Mouse (Mus musculus): ENCODE results near the gene Smim4. TPM values are rescaled to one million over a fixed set of nuclear protein-coding genes. Genes with fewer than 3 reads are reported as not detected.

Gene Smim4
- 6.6 TPM for polyA plus RNA-seq (2014; fragmentation: Illumina TruSeq; extraction: RNeasy Lipid Tissue Mini Kit (QIAGEN cat#74804))

GRCm38 (mm10) chr14:31128826-31129219 lies at the start of gene Smim4:
Gene Smim4, minus strand, starts transcription at chr14:31128956.

GRCm38 (mm10) chr14:31168425-31168824 lies 39.7 kb upstream of the Smim4 start, which contains the start of gene Stab1:
Gene Stab1, minus strand, starts transcription at chr14:31168641.

DNA sequence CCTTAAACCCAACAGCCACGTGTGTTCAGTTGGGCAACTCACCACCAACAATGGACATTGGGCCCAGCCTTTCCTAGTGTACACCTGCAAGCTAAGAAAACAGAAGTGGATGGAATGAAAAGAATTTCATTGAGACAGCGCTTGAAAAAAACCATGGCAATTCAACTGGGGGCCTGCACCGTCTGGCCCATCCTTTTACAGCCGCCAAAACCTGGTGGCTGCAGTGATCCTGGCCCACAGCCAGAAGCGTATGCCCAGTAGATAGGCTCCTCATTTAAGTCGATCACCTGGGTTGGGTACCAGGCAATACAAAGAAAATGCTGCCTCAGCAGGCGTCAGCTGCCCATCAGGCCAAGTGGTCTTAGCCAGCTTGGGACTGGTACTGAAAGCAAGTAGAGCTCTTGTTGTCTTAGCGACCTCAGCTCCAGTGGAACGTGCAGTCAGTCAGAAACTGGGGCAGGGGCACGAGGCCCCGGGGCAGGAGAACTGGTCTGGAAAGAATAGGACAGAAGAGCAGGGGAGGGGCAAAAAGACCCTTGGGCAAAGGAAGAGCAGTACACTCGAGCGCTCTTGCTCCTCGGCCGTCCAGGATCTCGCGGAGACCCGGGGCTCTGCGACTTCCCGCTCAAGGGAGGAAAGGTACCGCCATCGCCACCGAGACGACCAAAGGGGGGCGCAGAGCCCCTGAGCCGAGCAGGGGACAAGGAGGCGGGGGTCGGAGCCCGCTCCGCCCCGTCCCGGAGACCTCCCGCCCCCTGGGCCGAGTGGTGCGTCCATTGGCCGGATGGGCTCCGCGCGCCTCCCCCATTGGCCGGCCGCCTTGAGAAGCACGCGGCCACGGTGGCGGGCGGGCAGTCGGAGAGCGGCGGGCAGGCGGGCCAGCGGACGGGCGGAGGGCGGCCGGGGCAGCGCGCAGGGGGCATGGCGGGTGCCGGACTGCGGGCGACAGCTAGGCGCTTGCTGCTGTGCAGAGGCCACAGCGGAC lies 1.8 kb upstream of the Smim4 start, which contains the start of gene Nt5dc2:
TSS of gene Nt5dc2 (plus strand) at position 818 of the 985 bp plus-strand sequence.

Other genes starting within 250 kb of the Smim4 start
- 4.1 TPM for gene Mustn1, start 249.8 kb downstream of the Smim4 start, polyA plus RNA-seq (2014; fragmentation: Illumina TruSeq; extraction: RNeasy Lipid Tissue Mini Kit (QIAGEN cat#74804))
- gene Itih4, start 242.5 kb downstream of the Smim4 start, polyA plus RNA-seq (2014; fragmentation: Illumina TruSeq; extraction: RNeasy Lipid Tissue Mini Kit (QIAGEN cat#74804)) = not detected
- gene Itih3, start 205.2 kb downstream of the Smim4 start, polyA plus RNA-seq (2014; fragmentation: Illumina TruSeq; extraction: RNeasy Lipid Tissue Mini Kit (QIAGEN cat#74804)) = 1.3 TPM
- not detected for gene Itih1, start 185.7 kb downstream of the Smim4 start, polyA plus RNA-seq (2014; fragmentation: Illumina TruSeq; extraction: RNeasy Lipid Tissue Mini Kit (QIAGEN cat#74804))
- 22.2 TPM for gene Nek4, start 177.6 kb downstream of the Smim4 start, polyA plus RNA-seq (2014; fragmentation: Illumina TruSeq; extraction: RNeasy Lipid Tissue Mini Kit (QIAGEN cat#74804))
- 139 TPM for gene Glt8d1, start 127.6 kb downstream of the Smim4 start, polyA plus RNA-seq (2014; fragmentation: Illumina TruSeq; extraction: RNeasy Lipid Tissue Mini Kit (QIAGEN cat#74804))
- gene Spcs1, start 127.3 kb downstream of the Smim4 start, polyA plus RNA-seq (2014; fragmentation: Illumina TruSeq; extraction: RNeasy Lipid Tissue Mini Kit (QIAGEN cat#74804)) = 392 TPM
- 187 TPM for gene Pbrm1, start 109.8 kb downstream of the Smim4 start, polyA plus RNA-seq (2014; fragmentation: Illumina TruSeq; extraction: RNeasy Lipid Tissue Mini Kit (QIAGEN cat#74804))
- gene Gnl3, start 109.8 kb downstream of the Smim4 start, polyA plus RNA-seq (2014; fragmentation: Illumina TruSeq; extraction: RNeasy Lipid Tissue Mini Kit (QIAGEN cat#74804)) = 159 TPM
- 3.3 TPM for gene Nt5dc2, start 2.1 kb upstream of the Smim4 start, polyA plus RNA-seq (2014; fragmentation: Illumina TruSeq; extraction: RNeasy Lipid Tissue Mini Kit (QIAGEN cat#74804))
- 1.7 TPM for gene Stab1, start 39.7 kb upstream of the Smim4 start, polyA plus RNA-seq (2014; fragmentation: Illumina TruSeq; extraction: RNeasy Lipid Tissue Mini Kit (QIAGEN cat#74804))
- not detected for gene Tnnc1, start 79.4 kb upstream of the Smim4 start, polyA plus RNA-seq (2014; fragmentation: Illumina TruSeq; extraction: RNeasy Lipid Tissue Mini Kit (QIAGEN cat#74804))
- 84.3 TPM for gene Nisch, start 88.0 kb upstream of the Smim4 start, polyA plus RNA-seq (2014; fragmentation: Illumina TruSeq; extraction: RNeasy Lipid Tissue Mini Kit (QIAGEN cat#74804))
- 8.8 TPM for gene Sema3g, start 88.9 kb upstream of the Smim4 start, polyA plus RNA-seq (2014; fragmentation: Illumina TruSeq; extraction: RNeasy Lipid Tissue Mini Kit (QIAGEN cat#74804))
- 9.7 TPM for gene Phf7, start 122.4 kb upstream of the Smim4 start, polyA plus RNA-seq (2014; fragmentation: Illumina TruSeq; extraction: RNeasy Lipid Tissue Mini Kit (QIAGEN cat#74804))
- 6.2 TPM for gene Bap1, start 122.5 kb upstream of the Smim4 start, polyA plus RNA-seq (2014; fragmentation: Illumina TruSeq; extraction: RNeasy Lipid Tissue Mini Kit (QIAGEN cat#74804))
- gene Dnah1, start 194.9 kb upstream of the Smim4 start, polyA plus RNA-seq (2014; fragmentation: Illumina TruSeq; extraction: RNeasy Lipid Tissue Mini Kit (QIAGEN cat#74804)) = 0.29 TPM
- gene Capn7, start 207.7 kb upstream of the Smim4 start, polyA plus RNA-seq (2014; fragmentation: Illumina TruSeq; extraction: RNeasy Lipid Tissue Mini Kit (QIAGEN cat#74804)) = 142 TPM

Data from ovary, adult 10 weeks (tissue).